Mouse (Mus musculus): Measurements from ENCODE around the gene Slc25a13. TPM values are rescaled to one million over a fixed set of nuclear protein-coding genes. Genes with fewer than 3 reads are reported as not detected.

Slc25a13 gene
- total and polyA plus RNA-seq, 2 experiments from 2014 or later, result 3.4 to 3.5 TPM

- Histone ChIP-seq H3K36me3 (ENCODE audit: insufficient read depth, low read length) (no peaks in the 10 kb centered on the region), H3K27ac (no peak overlapping the region), H3K4me1 (ENCODE audit: insufficient read depth, low read length) (peaks cover 5% of the 10 kb centered on the region; the same call in 1 of the 2 replicates), H3K9me3 (ENCODE audit: low read length) (no peaks in the 10 kb centered on the region), H3K4me3 (ENCODE audit: low read length) (no peak overlapping the region), H3K9ac (replicated peaks; ENCODE audit: low read length) (no peak overlapping the region), H3K4me2 (ENCODE audit: low read depth, low read length) (no peak overlapping the region), H3K27me3 (ENCODE audit: insufficient read depth, low read length) (no peaks in the 10 kb centered on the region)
- 76% methylated on average over 8 of the region's 8 CpGs for WGBS
- no peak for DNase-seq (ENCODE audit: low spot score)
- no peak for ATAC-seq
- no peak for TF ChIP-seq CTCF (IDR thresholded peaks at IDR 0.05; ENCODE audit: low read depth)
Observed at GRCm38 (mm10) chr6:6212360-6213310, 4.3 kb downstream of the Slc25a13 start.

- Histone ChIP-seq H3K36me3 (ENCODE audit: insufficient read depth, low read length) (no peaks in the 10 kb centered on the region), H3K27me3 (ENCODE audit: insufficient read depth, low read length) (no peaks in the 10 kb centered on the region), H3K27ac (no peak overlapping the region), H3K4me2 (ENCODE audit: low read depth, low read length) (no peak overlapping the region), H3K9me3 (ENCODE audit: low read length) (no peaks in the 10 kb centered on the region), H3K4me1 (ENCODE audit: insufficient read depth, low read length) (peaks cover 5% of the 10 kb centered on the region; the same call in 1 of the 2 replicates), H3K9ac (replicated peaks; ENCODE audit: low read length) (no peak overlapping the region), H3K4me3 (ENCODE audit: low read length) (no peak overlapping the region)
- 88% methylated on average over 3 of the region's 3 CpGs for WGBS
- TF ChIP-seq CTCF (IDR thresholded peaks at IDR 0.05; ENCODE audit: low read depth), result no peak
- ATAC-seq (no peak), DNase-seq (ENCODE audit: low spot score) (no peak)
Observed at GRCm38 (mm10) chr6:6211958-6212357, 5.0 kb downstream of the Slc25a13 start.

- Histone ChIP-seq H3K36me3 (ENCODE audit: insufficient read depth, low read length) (no peaks in the 10 kb centered on the region), H3K4me1 (ENCODE audit: insufficient read depth, low read length) (no peaks in the 10 kb centered on the region), H3K4me3 (ENCODE audit: low read length) (no peak overlapping the region), H3K4me2 (ENCODE audit: low read depth, low read length) (no peak overlapping the region), H3K9ac (replicated peaks; ENCODE audit: low read length) (no peak overlapping the region), H3K27me3 (ENCODE audit: insufficient read depth, low read length) (no peaks in the 10 kb centered on the region), H3K27ac (no peak overlapping the region), H3K9me3 (ENCODE audit: low read length) (no peaks in the 10 kb centered on the region)
- ATAC-seq (no peak), DNase-seq (ENCODE audit: low spot score) (no peak)
- 92% methylated on average over 7 of the region's 7 CpGs for WGBS
- no peak for TF ChIP-seq CTCF (IDR thresholded peaks at IDR 0.05; ENCODE audit: low read depth)
Observed at GRCm38 (mm10) chr6:6210637-6211036, 6.3 kb downstream of the Slc25a13 start.

- Histone ChIP-seq H3K4me2 (ENCODE audit: low read depth, low read length) (no peak overlapping the region), H3K27me3 (ENCODE audit: insufficient read depth, low read length) (no peaks in the 10 kb centered on the region), H3K4me3 (ENCODE audit: low read length) (no peak overlapping the region), H3K27ac (no peak overlapping the region), H3K4me1 (ENCODE audit: insufficient read depth, low read length) (no peaks in the 10 kb centered on the region), H3K9me3 (ENCODE audit: low read length) (no peaks in the 10 kb centered on the region), H3K9ac (replicated peaks; ENCODE audit: low read length) (no peak overlapping the region), H3K36me3 (ENCODE audit: insufficient read depth, low read length) (no peaks in the 10 kb centered on the region)
- no peak for TF ChIP-seq CTCF (IDR thresholded peaks at IDR 0.05; ENCODE audit: low read depth)
- no peak for ATAC-seq
- no peak for DNase-seq (ENCODE audit: low spot score)
- WGBS, result 56% methylated on average over 4 of the region's 4 CpGs
Observed at GRCm38 (mm10) chr6:6208351-6209059, 8.5 kb downstream of the Slc25a13 start.

- Histone ChIP-seq H3K27ac (no peak overlapping the region), H3K36me3 (ENCODE audit: insufficient read depth, low read length) (no peaks in the 10 kb centered on the region), H3K4me2 (ENCODE audit: low read depth, low read length) (no peak overlapping the region), H3K4me1 (ENCODE audit: insufficient read depth, low read length) (no peaks in the 10 kb centered on the region), H3K27me3 (ENCODE audit: insufficient read depth, low read length) (no peaks in the 10 kb centered on the region), H3K9ac (replicated peaks; ENCODE audit: low read length) (no peak overlapping the region), H3K9me3 (ENCODE audit: low read length) (no peaks in the 10 kb centered on the region), H3K4me3 (ENCODE audit: low read length) (no peak overlapping the region)
- ATAC-seq, result no peak
- no peak for TF ChIP-seq CTCF (IDR thresholded peaks at IDR 0.05; ENCODE audit: low read depth)
- 68% methylated on average over 3 of the region's 3 CpGs for WGBS
- DNase-seq (ENCODE audit: low spot score), result no peak
Observed at GRCm38 (mm10) chr6:6207836-6208235, 9.1 kb downstream of the Slc25a13 start.

GRCm38 (mm10) chr6:6207395-6207794, 9.6 kb downstream of the Slc25a13 start:
- ATAC-seq, result no peak
- Histone ChIP-seq H3K27me3 (ENCODE audit: insufficient read depth, low read length) (no peaks in the 10 kb centered on the region), H3K36me3 (ENCODE audit: insufficient read depth, low read length) (no peaks in the 10 kb centered on the region), H3K9ac (replicated peaks; ENCODE audit: low read length) (no peak overlapping the region), H3K4me2 (ENCODE audit: low read depth, low read length) (no peak overlapping the region), H3K4me3 (ENCODE audit: low read length) (no peak overlapping the region), H3K27ac (no peak overlapping the region), H3K4me1 (ENCODE audit: insufficient read depth, low read length) (no peaks in the 10 kb centered on the region), H3K9me3 (ENCODE audit: low read length) (no peaks in the 10 kb centered on the region)
- TF ChIP-seq CTCF (IDR thresholded peaks at IDR 0.05; ENCODE audit: low read depth), result no peak
- 89% methylated on average over 1 of the region's 1 CpGs for WGBS
- no peak for DNase-seq (ENCODE audit: low spot score)
